Mouse (Mus musculus) urinary bladder, postnatal 14 days (tissue): ENCODE data around the gene Fam69b.

Experiments
- DNase-seq: peaks from one replicate; pipeline ENCODE4 v3.0.0; 2021; ENCODE audit warnings: low spot score

Gene Fam69b

DNA sequence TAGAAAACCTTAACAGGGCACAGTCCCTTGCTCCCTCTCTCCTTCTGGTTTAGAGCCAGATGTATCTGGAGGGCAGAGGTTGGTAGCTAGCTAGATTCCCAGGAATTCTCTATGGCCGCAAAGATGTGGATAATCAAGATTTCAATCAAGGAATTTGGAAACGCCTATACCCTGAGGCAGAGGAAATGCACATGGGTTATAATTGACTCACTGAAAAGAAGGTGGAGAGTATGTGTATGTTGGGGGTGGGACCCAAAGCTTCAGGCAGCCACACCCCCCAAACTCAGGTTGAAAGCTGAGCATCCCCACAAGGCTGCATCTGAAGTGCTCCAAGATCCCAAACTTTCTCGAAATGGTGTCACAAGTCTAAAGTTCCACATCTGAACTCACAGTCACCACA is 29.8 kb upstream of the Fam69b start:
- no peak for DNase-seq

DNA sequence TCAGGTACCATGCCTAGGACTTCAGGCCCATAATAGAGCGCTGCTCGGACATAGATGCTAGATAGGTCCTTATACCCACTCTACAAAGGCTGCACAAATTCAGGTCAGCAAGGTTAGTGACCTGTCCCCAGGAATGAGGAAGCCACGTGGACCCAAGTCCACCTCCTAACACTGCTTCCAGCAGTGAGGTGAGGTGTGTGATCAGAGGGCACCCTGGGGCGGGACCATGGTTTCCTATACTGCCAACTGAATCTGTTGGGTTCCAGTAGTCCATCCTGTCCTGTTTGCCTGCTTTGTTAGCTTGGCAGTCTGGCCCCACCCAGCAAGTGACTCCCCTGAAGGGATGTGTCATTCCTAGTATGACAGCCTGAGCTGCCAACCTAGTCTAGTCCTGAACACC is 28.3 kb upstream of the Fam69b start:
- DNase-seq, result no peak

GRCm38 (mm10) chr2:26600664-26601063 is 27.6 kb upstream of the Fam69b start:
- no peak for DNase-seq

GRCm38 (mm10) chr2:26601595-26601994 is 26.7 kb upstream of the Fam69b start:
- DNase-seq, result no peak

DNA sequence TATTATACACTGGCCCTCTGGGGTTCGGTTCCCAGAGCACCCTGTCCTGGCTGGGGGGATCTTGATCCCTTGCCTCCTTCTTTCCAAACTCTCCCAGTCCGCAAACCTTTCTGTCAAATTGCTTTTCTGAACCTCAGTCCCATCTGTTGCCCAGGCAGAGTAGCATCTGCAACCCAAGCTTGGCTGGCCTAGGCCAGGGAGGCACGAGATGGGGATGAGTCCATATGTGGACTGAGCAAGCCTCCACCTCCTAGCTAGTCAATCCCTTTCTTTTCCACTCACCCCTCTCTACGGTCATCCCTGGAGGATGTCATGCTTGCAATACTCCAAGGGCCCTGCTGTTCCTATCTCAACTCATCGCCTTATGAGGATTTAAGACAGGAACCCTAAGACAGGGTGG is 25.6 kb upstream of the Fam69b start:
- DNase-seq, result no peak

- no peak for DNase-seq
Observed at GRCm38 (mm10) chr2:26603159-26603558, 25.1 kb upstream of the Fam69b start.

GRCm38 (mm10) chr2:26603720-26604671 is 24.3 kb upstream of the Fam69b start, which contains the start of gene Agpat2:
Gene Agpat2 (minus strand): TSS chr2:26604417.
- DNase-seq, result peak; percentile 85

DNA sequence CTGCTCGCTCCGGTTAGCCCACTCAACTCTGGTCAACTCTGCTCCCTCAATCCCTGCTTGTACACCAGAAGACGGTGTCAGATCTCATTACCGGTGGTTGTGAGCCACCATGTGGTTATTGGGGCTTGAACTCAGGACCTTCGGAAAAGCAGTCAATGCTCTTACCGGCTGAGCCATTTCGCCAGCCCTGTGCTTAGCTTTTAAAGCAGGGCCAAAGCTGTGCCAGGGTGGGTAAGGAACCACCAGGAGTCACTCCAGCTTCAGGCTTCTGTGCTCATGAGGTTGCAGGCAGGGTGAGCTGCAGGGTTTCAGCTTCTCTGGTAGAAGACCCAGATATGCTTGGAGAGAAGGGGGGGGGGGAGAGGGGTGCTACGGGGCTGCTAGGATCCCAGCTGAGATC is 22.9 kb upstream of the Fam69b start:
- DNase-seq, result no peak

- DNase-seq, result no peak
Observed at GRCm38 (mm10) chr2:26606579-26606978, 21.7 kb upstream of the Fam69b start.

- DNase-seq, result no peak
Observed at GRCm38 (mm10) chr2:26607056-26607910, 21.0 kb upstream of the Fam69b start.

GRCm38 (mm10) chr2:26608781-26609180 is 19.5 kb upstream of the Fam69b start:
- DNase-seq, result no peak

GRCm38 (mm10) chr2:26609261-26609661 is 19.0 kb upstream of the Fam69b start:
- DNase-seq, result no peak

- DNase-seq, result no peak
Observed at GRCm38 (mm10) chr2:26610526-26610925, 17.7 kb upstream of the Fam69b start.

GRCm38 (mm10) chr2:26611054-26611453 is 17.2 kb upstream of the Fam69b start:
- no peak for DNase-seq

DNA sequence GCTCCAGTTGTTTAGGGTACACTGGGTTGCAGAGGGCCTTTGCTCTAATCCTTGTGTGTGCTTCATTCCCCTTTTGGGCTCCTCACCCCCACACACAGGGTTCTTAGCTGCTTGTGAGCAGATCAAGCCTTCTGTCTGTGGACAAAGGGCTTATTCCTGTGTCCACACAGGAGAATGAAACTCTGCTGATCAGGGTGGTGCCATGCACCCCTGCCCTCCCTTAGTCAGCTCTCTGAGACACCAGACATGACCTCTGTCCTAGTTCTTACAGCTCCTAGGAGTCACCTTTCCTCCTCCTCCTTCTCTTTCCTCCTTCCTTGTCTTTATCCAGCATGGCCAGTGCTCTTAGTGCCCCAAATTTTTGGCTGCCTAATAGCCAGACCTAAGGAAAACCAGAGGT is 16.4 kb upstream of the Fam69b start:
- DNase-seq, result no peak

- peak; percentile 11 for DNase-seq
Observed at GRCm38 (mm10) chr2:26614903-26615302, 13.4 kb upstream of the Fam69b start.

DNA sequence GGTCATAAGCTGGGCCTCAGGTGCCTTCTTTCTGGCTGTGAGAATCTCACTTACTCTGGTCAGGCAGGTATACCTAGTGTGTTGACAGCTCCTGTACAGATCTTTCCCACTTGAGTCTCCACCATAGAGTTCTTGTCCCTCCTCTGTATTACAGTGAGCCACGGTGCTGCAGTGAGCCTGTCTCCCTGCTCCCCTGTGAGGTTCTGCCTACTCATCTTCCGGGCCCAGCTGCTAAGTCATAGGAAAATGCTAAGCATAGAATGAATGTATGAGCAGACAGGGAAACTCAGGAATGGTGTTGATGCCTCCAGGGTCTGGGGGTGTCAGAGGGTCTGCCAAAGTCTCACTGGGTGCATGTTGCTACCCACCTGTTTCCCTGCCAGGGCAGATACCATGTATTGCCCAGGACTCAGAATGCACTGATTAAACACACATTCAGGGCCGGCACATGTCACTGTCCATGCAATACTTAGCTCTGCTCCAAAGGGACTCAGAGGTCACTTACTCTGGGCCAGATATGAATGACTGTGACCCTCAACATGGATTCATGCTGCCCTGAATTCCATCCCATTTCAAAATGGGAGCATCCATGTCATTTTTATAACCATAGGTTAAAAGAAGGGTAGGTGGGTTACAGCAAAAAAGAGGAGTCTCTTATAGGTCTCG is 12.7 kb upstream of the Fam69b start:
- DNase-seq, result no peak

DNA sequence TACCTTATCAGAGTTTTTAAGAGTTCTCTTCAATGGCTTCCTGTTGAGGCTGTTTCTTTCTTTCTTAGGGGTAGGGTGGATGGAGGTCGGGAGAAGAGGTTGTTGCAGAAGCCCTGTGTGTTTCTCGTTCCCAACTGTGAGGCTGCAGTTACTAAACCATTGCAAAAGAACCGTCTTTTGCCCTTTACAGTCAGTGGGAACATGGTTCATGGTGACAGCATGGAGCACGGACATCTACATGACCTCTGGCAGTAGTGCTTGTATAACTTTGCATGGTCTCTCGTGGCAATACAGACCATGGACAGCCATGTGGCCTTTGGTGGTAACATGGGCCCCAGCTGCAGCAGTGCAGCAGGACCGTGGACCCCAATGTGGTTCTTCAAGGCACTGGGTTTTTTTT is 10.9 kb upstream of the Fam69b start:
- DNase-seq, result no peak

- DNase-seq, result no peak
Observed at GRCm38 (mm10) chr2:26617928-26618327, 10.3 kb upstream of the Fam69b start.

- DNase-seq, result no peak
Observed at GRCm38 (mm10) chr2:26621246-26621645, 7.0 kb upstream of the Fam69b start.

DNA sequence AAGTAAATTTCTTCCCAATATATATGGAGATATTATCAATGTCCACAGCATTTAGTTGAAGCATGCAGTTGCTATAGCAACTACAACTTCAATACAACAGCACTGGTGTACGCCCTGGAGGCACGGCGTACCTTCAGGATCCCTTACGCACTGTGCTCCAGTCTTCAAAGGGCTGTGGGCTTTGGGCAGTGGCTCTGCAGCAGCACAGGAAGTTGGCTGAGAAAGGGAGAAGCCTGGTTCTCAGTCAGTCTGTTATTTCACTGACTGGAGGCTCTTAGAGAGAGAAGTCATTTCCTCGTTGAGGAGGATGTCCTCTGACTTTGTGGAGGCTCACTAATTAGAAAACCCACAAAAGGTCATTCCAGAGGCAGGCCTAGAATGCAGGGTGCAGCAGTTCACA is 5.3 kb upstream of the Fam69b start:
- DNase-seq, result no peak

GRCm38 (mm10) chr2:26625419-26625818 is 2.8 kb upstream of the Fam69b start:
- DNase-seq, result no peak
